Mouse (Mus musculus) bone marrow, adult 2 months (tissue): Measurements from ENCODE around the gene Vps54.

Experiments used
- CTCF ChIP-seq: fragments of 200-500 bp; IDR thresholded peaks from 2 replicates; pipeline ENCODE4 v1.5.1; 2011; ENCODE audit warnings: low read length, control low read depth; ENCODE audit not compliant: control insufficient read depth, insufficient read depth
- POLR2A ChIP-seq: fragments of 200-500 bp; IDR thresholded peaks from 2 replicates; pipeline ENCODE4 v1.6.1; 2011; ENCODE audit warnings: low read depth, mild to moderate bottlenecking, control low read depth, low read length, borderline replicate concordance; ENCODE audit not compliant: control insufficient read depth

- no peak for TF ChIP-seq CTCF
- TF ChIP-seq POLR2A = no peak
These were observed 44.2 kb upstream of the Vps54 start for GRCm38 (mm10) chr11:21194851-21195250.
